Mouse (Mus musculus) C2C12 (cell line): ENCODE results near the gene 4930513O06Rik. TPM values are rescaled to one million over a fixed set of nuclear protein-coding genes. Genes with fewer than 3 reads are reported as not detected.

Experiments used
- H3K27me3 ChIP-seq: one replicate; pipeline ENCODE4 v1.6.1; 2011; ENCODE audit not compliant: control insufficient read depth, insufficient read depth, insufficient read length
- H3K36me3 ChIP-seq: one replicate; pipeline ENCODE4 v1.6.1; 2011; ENCODE audit not compliant: control insufficient read depth, insufficient read depth
- H3K4me3 ChIP-seq: one replicate; pipeline ENCODE4 v1.5.1; 2011; ENCODE audit warnings: mild to moderate bottlenecking, control low read depth; ENCODE audit not compliant: poor library complexity, insufficient read depth, severe bottlenecking
- H3K79me2 ChIP-seq: one replicate; pipeline ENCODE4 v1.6.1; 2011; ENCODE audit not compliant: control insufficient read depth, insufficient read depth
- H3K79me3 ChIP-seq: one replicate; pipeline ENCODE4 v1.6.1; 2011; ENCODE audit warnings: low read depth, control low read depth
- H3ac ChIP-seq: one replicate; pipeline ENCODE3; 2011; ENCODE audit warnings: low read depth; ENCODE audit not compliant: control insufficient read depth, insufficient read length
- CEBPB ChIP-seq: IDR thresholded peaks from one replicate; pipeline ENCODE4 v1.6.1; 2011; ENCODE audit warnings: low read depth, mild to moderate bottlenecking, control low read depth, moderate library complexity
- CTCF ChIP-seq: IDR thresholded peaks from one replicate; pipeline ENCODE4 v1.5.1; 2011; ENCODE audit not compliant: control insufficient read depth, insufficient read depth, insufficient read length
- FOSL1 ChIP-seq: IDR thresholded peaks from one replicate; pipeline ENCODE4 v1.8.0; 2011; ENCODE audit warnings: mild to moderate bottlenecking, low read length; ENCODE audit not compliant: poor library complexity, insufficient read depth, severe bottlenecking
- MAX ChIP-seq: IDR thresholded peaks from one replicate; pipeline ENCODE4 v1.6.1; 2011; ENCODE audit warnings: mild to moderate bottlenecking, control low read depth
- MYOD1 ChIP-seq: IDR thresholded peaks from one replicate; pipeline ENCODE4 v1.6.1; 2011; ENCODE audit warnings: low read depth; ENCODE audit not compliant: control insufficient read depth, insufficient read length
- MYOG ChIP-seq: IDR thresholded peaks from one replicate; pipeline ENCODE4 v1.6.1; 2011; ENCODE audit not compliant: control insufficient read depth, insufficient read length; ENCODE audit errors: extremely low read depth
- USF1 ChIP-seq: IDR thresholded peaks from one replicate; pipeline ENCODE4 v1.6.1; 2011; ENCODE audit warnings: low read depth, mild to moderate bottlenecking, control low read depth, moderate library complexity
- polyA plus RNA-seq: library from polyadenylated mRNA; unstranded; fragments of >200 nt; fragmentation: generic; extraction: Trizol; gene quantifications from one replicate; pipeline ENCODE4 v1.2.1, GENCODE M21; 2012; ENCODE audit warnings: missing spikeins

The 4930513O06Rik gene
- polyA plus RNA-seq, 1 experiment, result not detected

- H3K27me3 ChIP-seq, result no peaks in the 10 kb centered on the region
- H3K4me3 ChIP-seq, result no peak overlapping the region
- H3ac ChIP-seq, result no peak overlapping the region
- H3K79me2 ChIP-seq, result no peaks in the 10 kb centered on the region
- H3K36me3 ChIP-seq, result no peaks in the 10 kb centered on the region
- TF ChIP-seq FOSL1, result no peak
- TF ChIP-seq MYOG, result no peak
- no peak for TF ChIP-seq MYOD1
- no peak for TF ChIP-seq CTCF
- no peak for TF ChIP-seq CEBPB
- no peak for TF ChIP-seq USF1
- TF ChIP-seq MAX, result no peak
- H3K79me3 ChIP-seq, result no peaks in the 10 kb centered on the region
Measured at GRCm38 (mm10) chrX:139064078-139064477, 22.0 kb upstream of the 4930513O06Rik start.

DNA sequence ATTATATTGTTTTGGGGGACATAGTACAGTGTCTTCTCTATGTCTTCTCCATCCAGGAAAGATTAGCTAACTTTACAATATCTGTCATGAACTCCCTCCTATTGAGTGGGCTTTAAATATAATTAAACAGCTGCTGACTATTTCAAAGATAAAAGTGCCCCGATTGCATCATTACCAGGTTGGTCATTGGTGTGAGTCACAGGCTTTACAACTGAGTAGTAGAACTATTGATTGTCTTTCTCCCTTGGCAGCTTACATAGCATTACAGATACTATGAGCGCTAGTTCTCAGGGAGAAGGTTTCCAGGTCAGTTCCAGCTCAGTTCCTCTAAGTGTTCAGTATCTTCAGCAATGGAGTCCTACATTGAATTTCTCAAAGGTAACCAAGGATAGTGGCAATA, 7.5 kb upstream of the 4930513O06Rik start:
- Histone ChIP-seq H3K79me2 (no peaks in the 10 kb centered on the region), H3K27me3 (no peaks in the 10 kb centered on the region), H3K79me3 (no peaks in the 10 kb centered on the region), H3K36me3 (no peaks in the 10 kb centered on the region), H3ac (no peak overlapping the region), H3K4me3 (no peak overlapping the region)
- TF ChIP-seq MAX (no peak), MYOD1 (no peak), USF1 (no peak), CTCF (no peak), FOSL1 (no peak), MYOG (no peak), CEBPB (no peak)

GRCm38 (mm10) chrX:139085077-139085476, 966 bp upstream of the 4930513O06Rik start, which contains the start of gene Serpina7:
Gene Serpina7, minus strand, starts transcription at chrX:139085236.
- H3K36me3 ChIP-seq, result no peaks in the 10 kb centered on the region
- H3K79me2 ChIP-seq, result no peaks in the 10 kb centered on the region
- TF ChIP-seq CEBPB (no peak), USF1 (no peak), MAX (no peak), FOSL1 (no peak), MYOG (no peak), MYOD1 (no peak), CTCF (no peak)
- H3K79me3 ChIP-seq, result no peaks in the 10 kb centered on the region
- no peak within 1 kb of the TSS for H3K4me3 ChIP-seq
- H3ac ChIP-seq, result no peak within 1 kb of the TSS
- H3K27me3 ChIP-seq, result no peaks in the 10 kb centered on the region

DNA sequence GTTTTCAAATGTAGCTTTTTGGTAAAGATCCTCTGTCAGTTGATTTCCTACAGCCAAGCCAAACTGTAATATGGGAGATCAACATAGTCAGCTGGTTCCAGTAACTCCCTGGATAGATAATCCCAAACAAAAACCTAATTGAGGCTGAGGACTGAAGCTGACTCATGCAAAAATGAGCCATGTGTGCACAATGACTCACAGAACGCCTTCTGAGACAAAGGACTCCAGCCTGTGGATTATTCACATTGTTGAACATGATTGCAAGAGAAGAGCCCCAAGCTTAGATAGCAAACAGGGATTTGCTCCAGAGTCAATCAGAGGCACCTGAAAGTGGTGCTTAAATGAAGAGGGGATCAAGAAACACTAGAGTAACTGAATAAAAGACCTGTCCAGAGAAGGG, 11.2 kb downstream of the 4930513O06Rik start:
- TF ChIP-seq MYOG, result no peak
- TF ChIP-seq FOSL1, result peak; percentile 82
- TF ChIP-seq MAX, result peak; percentile 22
- no peak for TF ChIP-seq USF1
- no peak for TF ChIP-seq MYOD1
- TF ChIP-seq CTCF, result no peak
- no peak for TF ChIP-seq CEBPB
- Histone ChIP-seq H3ac (no peak overlapping the region), H3K36me3 (no peaks in the 10 kb centered on the region), H3K27me3 (no peaks in the 10 kb centered on the region), H3K79me2 (no peaks in the 10 kb centered on the region), H3K4me3 (no peak overlapping the region), H3K79me3 (no peaks in the 10 kb centered on the region)

DNA sequence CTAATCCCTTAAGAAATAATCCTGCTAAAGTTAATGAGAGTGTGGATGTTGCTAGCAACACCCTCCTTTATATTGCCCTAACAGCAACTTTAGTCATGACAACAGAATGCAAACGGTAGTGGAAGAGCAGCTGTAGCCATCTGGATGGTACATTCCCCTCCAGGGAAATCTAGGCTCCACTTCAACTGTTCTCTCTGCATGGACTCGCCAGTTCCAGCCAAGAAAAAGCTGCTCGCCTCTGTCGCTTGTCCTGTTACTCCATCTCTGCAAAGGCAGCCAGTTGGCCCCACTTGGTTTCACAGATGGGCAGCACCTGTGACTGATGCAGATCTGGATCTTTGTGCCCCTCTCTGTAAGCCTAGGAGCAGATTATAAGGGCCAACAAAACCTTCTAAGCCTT, 48.0 kb downstream of the 4930513O06Rik start:
- H3K27me3 ChIP-seq, result no peaks in the 10 kb centered on the region
- no peak for TF ChIP-seq CEBPB
- no peak for TF ChIP-seq MYOD1
- no peak for TF ChIP-seq CTCF
- TF ChIP-seq MAX, result no peak
- no peak for TF ChIP-seq USF1
- no peak for TF ChIP-seq FOSL1
- no peak for TF ChIP-seq MYOG
- no peaks in the 10 kb centered on the region for H3K79me3 ChIP-seq
- H3K79me2 ChIP-seq, result no peaks in the 10 kb centered on the region
- no peak overlapping the region for H3K4me3 ChIP-seq
- no peak overlapping the region for H3ac ChIP-seq
- H3K36me3 ChIP-seq, result no peaks in the 10 kb centered on the region

Other genes starting within 250 kb of the 4930513O06Rik start
- gene Nrk, start 171.8 kb upstream of the 4930513O06Rik start, polyA plus RNA-seq, result under 0.01 TPM
- not detected for gene Serpina7, start 1.0 kb upstream of the 4930513O06Rik start, polyA plus RNA-seq
- gene 4933428M09Rik, start 93.0 kb downstream of the 4930513O06Rik start, polyA plus RNA-seq, result not detected
- 4.2 TPM for gene Mum1l1, start 123.8 kb downstream of the 4930513O06Rik start, polyA plus RNA-seq
- not detected for gene Trap1a, start 247.4 kb downstream of the 4930513O06Rik start, polyA plus RNA-seq